Mouse (Mus musculus) liver, adult 2 months (tissue): ENCODE data around the gene Pga5. TPM values are rescaled to one million over a fixed set of nuclear protein-coding genes. Genes with fewer than 3 reads are reported as not detected.
A peak's percentile ranks its signal among the peaks of the same experiment; 100 is the strongest.

Experiments
- DNase-seq: peaks from one replicate; pipeline ENCODE4 v3.0.0-alpha.2; 2011; ENCODE audit warnings: low read depth, low spot score; ENCODE audit errors: extremely low read depth
- H3K27ac ChIP-seq: fragments of 200-500 bp; replicated peaks from 2 replicates; pipeline ENCODE4 v1.5.1; 2012; ENCODE audit warnings: low read depth, mild to moderate bottlenecking, control low read depth, inconsistent platforms, low read length; ENCODE audit not compliant: insufficient read depth
- H3K27me3 ChIP-seq: fragments of 200-500 bp; 2 replicates; pipeline ENCODE4 v1.6.1; 2012; ENCODE audit warnings: mild to moderate bottlenecking, moderate library complexity, low read length, inconsistent platforms; ENCODE audit not compliant: control insufficient read depth, insufficient read depth
- H3K36me3 ChIP-seq: fragments of 200-500 bp; 2 replicates; pipeline ENCODE4 v1.6.1; 2012; ENCODE audit warnings: low read length, inconsistent platforms; ENCODE audit not compliant: control insufficient read depth, insufficient read depth
- H3K4me1 ChIP-seq: fragments of 200-500 bp; 2 replicates; pipeline ENCODE4 v1.6.1; 2011; ENCODE audit warnings: low read length; ENCODE audit not compliant: control insufficient read depth, insufficient read depth
- H3K4me3 ChIP-seq: fragments of 200-500 bp; 2 replicates; pipeline ENCODE4 v1.5.1; 2011; ENCODE audit warnings: low read depth, mild to moderate bottlenecking, control low read depth, low read length, moderate library complexity; ENCODE audit not compliant: insufficient read depth
- H3K79me2 ChIP-seq: fragments of 200-500 bp; 2 replicates; pipeline ENCODE4 v1.6.1; 2012; ENCODE audit warnings: inconsistent platforms, mild to moderate bottlenecking, low read length, moderate library complexity; ENCODE audit not compliant: control insufficient read depth, insufficient read depth
- H3K9ac ChIP-seq: fragments of 200-500 bp; 2 replicates; pipeline ENCODE4 v1.6.1; 2012; ENCODE audit warnings: low read depth, mild to moderate bottlenecking, control low read depth, inconsistent platforms, low read length
- CTCF ChIP-seq: fragments of 200-500 bp; IDR thresholded peaks from 2 replicates; pipeline ENCODE4 v1.5.1; 2011; ENCODE audit warnings: low read depth, low read length, control low read depth
- POLR2A ChIP-seq: fragments of 200-500 bp; IDR thresholded peaks from 2 replicates; pipeline ENCODE4 v1.6.1; 2011; ENCODE audit warnings: low read length, control low read depth; ENCODE audit not compliant: insufficient read depth; ENCODE audit errors: extremely low read depth
- WGBS: fragments of 180-500 bp; shearing (Covaris S2); methylation state at CpG from one replicate; pipeline ENCODE4 v1.1.7; 2018; 5-methylcytosine and 5-hydroxymethylcytosine counted together
- polyA plus RNA-seq: library from polyadenylated mRNA; depleted of rRNA; stranded (reverse); fragments of >200 nt; gene quantifications from 2 replicates; pipeline ENCODE4 v1.2.3, GENCODE M21; 2012
- total RNA-seq: library from RNA; depleted of rRNA; stranded (reverse); fragments of >200 nt; gene quantifications from 2 replicates; pipeline ENCODE4 v1.2.3, GENCODE M21; 2014

Gene Pga5
- total and polyA plus RNA-seq, 2 experiments = not detected

DNA sequence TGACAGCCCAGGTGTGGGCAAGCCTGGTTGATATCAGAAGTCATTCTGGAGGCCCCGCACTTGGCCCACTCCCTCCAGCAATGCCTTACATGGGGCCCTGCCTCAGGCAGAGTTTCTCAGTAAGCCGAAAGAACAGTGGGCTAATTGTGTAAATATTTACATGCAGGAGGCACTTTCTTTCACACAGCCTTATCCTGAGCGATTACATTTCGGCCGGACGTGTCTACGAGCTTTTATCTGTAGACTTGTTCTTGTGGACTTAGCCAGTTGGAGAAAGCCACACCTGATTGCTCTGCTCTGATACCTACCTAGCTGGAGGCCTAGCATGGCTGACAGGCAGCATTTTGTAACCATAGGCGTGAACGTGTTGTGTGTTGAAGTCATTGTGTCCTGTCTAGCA lies 22.0 kb upstream of the Pga5 start:
- Histone ChIP-seq H3K36me3 (no peaks in the 10 kb centered on the region), H3K79me2 (peaks cover 52% of the 10 kb centered on the region), H3K27me3 (no peaks in the 10 kb centered on the region), H3K4me3 (no peak overlapping the region), H3K27ac (no peak overlapping the region), H3K9ac (no peak overlapping the region), H3K4me1 (peaks cover 20% of the 10 kb centered on the region)
- TF ChIP-seq CTCF (no peak), POLR2A (no peak)
- DNase-seq = no peak
- 51% methylated on average over 9 of the region's 9 CpGs for WGBS

DNA sequence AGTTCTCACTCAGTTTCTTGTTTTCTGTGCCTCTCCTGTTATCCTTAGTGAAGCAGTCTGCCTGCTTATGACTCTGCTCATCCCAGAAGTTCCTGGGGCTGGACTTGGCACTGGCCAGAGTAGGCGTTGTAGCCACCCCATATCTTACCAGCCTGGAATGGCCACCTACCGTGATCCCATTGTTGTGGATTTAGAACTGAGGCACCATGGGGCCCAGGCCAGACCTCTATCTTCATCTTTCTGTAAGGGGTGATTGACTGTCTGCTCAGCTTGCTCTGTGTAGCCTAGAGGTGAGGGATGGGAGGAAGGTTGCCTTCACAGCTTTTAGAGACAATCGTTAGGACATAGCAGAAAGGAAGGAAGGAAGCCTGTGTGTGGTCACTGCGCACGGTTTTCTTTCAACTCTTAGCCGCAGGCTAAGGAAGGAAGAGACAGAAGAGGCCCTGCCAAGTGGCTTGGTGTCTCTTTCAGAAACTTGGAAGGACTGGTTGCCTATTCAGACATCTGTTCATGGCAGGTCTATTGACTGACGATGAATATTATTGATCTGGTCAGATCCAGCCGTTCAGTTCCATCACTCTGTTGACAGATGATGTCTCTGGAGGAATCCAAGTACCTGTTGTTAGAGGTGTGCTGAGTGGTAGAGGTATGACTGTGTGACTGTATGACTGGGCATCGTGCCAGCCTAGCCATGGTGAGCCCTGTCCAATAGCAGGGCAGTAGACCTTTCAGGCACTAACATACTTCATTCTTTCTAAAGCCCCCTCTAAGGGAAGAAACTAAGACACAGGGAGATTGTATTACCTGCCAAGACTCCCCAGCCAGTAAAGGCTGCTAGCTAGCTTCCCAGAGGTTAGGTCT lies 20.5 kb upstream of the Pga5 start:
- no peak for TF ChIP-seq CTCF
- WGBS = 53% methylated on average over 9 of the region's 9 CpGs
- Histone ChIP-seq H3K27ac (no peak overlapping the region), H3K4me1 (peaks cover 14% of the 10 kb centered on the region), H3K9ac (no peak overlapping the region), H3K4me3 (no peak overlapping the region), H3K36me3 (no peaks in the 10 kb centered on the region), H3K79me2 (peaks cover 58% of the 10 kb centered on the region), H3K27me3 (no peaks in the 10 kb centered on the region)
- DNase-seq = peak; percentile 24

DNA sequence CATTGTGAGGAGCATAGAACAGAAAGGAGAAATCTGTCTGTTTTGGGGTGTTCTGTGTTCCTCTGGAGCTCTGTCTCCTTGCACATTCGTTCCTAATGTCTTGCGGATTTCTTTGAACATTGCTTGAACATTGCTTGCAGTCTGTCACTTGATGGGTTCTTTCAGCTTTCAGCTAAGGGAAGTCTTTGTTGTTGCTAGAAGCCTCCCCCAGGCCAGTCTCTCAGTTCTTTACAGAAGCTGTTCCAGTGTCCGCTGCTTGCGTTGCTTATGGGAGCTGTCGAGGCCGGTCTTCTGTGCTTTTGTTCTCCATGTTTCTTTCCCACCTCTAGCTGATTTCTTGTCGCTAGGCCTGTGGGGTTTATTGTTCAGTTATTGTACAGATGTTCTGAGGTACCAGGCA lies 17.9 kb upstream of the Pga5 start:
- Histone ChIP-seq H3K27me3 (no peaks in the 10 kb centered on the region), H3K36me3 (no peaks in the 10 kb centered on the region), H3K4me3 (no peak overlapping the region), H3K9ac (no peak overlapping the region), H3K27ac (no peak overlapping the region), H3K4me1 (peaks cover 26% of the 10 kb centered on the region), H3K79me2 (peaks cover 57% of the 10 kb centered on the region)
- 78% methylated on average over 7 of the region's 7 CpGs for WGBS
- no peak for TF ChIP-seq CTCF
- TF ChIP-seq POLR2A = no peak
- DNase-seq = no peak

GRCm38 (mm10) chr19:10693926-10694682 lies 16.2 kb upstream of the Pga5 start:
- H3K27me3 ChIP-seq = no peaks in the 10 kb centered on the region
- H3K4me1 ChIP-seq = peaks cover 32% of the 10 kb centered on the region
- no peak for TF ChIP-seq CTCF
- TF ChIP-seq POLR2A = no peak
- peak; percentile 42 for DNase-seq
- 78% methylated on average over 10 of the region's 10 CpGs for WGBS
- H3K9ac ChIP-seq = no peak overlapping the region
- H3K27ac ChIP-seq = peak overlapping the region; percentile 31; the same call in 1 of the 2 replicates
- no peaks in the 10 kb centered on the region for H3K36me3 ChIP-seq
- H3K4me3 ChIP-seq = no peak overlapping the region
- H3K79me2 ChIP-seq = peaks cover 54% of the 10 kb centered on the region

GRCm38 (mm10) chr19:10692361-10692760 lies 14.5 kb upstream of the Pga5 start:
- Histone ChIP-seq H3K4me1 (peaks cover 24% of the 10 kb centered on the region), H3K4me3 (no peak overlapping the region), H3K27ac (0 out of 2 replicates have a peak overlapping the region, but pooled peaks have one; percentile 3), H3K79me2 (peaks cover 39% of the 10 kb centered on the region), H3K27me3 (no peaks in the 10 kb centered on the region), H3K36me3 (no peaks in the 10 kb centered on the region), H3K9ac (no peak overlapping the region)
- DNase-seq = peak; percentile 35
- no peak for TF ChIP-seq CTCF
- TF ChIP-seq POLR2A = no peak
- 42% methylated on average over 4 of the region's 4 CpGs for WGBS
